Mouse (Mus musculus): ENCODE data around the gene Lrrc18.

Gene Lrrc18

GRCm38 (mm10) chr14:32991082-32991481 is at the start of gene Lrrc18:
Gene Lrrc18, plus strand, starts transcription at chr14:32991382.
- DNase-seq (ENCODE audit: extremely low spot score) = no peak

DNA sequence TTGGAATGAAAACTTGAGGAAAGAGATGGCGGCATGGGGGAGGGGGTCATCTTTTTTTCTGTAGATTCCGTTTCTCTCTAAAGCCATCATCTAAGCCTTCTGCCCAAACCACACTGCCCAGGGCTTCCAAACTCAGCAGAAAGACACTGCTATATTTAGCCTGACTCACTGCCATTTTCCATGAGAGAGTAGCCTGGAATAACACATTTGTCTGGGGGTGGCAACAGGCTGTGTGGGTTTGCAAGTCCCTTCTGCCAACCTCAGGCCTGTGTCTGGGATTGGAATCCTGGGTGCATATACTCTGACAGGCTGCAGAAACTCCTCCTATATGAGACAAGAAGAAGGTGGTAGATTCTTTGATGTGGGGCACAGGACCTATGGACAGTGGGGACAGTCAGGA is 43.7 kb upstream of the Lrrc18 start:
- no peak for DNase-seq (ENCODE audit: extremely low spot score)

DNA sequence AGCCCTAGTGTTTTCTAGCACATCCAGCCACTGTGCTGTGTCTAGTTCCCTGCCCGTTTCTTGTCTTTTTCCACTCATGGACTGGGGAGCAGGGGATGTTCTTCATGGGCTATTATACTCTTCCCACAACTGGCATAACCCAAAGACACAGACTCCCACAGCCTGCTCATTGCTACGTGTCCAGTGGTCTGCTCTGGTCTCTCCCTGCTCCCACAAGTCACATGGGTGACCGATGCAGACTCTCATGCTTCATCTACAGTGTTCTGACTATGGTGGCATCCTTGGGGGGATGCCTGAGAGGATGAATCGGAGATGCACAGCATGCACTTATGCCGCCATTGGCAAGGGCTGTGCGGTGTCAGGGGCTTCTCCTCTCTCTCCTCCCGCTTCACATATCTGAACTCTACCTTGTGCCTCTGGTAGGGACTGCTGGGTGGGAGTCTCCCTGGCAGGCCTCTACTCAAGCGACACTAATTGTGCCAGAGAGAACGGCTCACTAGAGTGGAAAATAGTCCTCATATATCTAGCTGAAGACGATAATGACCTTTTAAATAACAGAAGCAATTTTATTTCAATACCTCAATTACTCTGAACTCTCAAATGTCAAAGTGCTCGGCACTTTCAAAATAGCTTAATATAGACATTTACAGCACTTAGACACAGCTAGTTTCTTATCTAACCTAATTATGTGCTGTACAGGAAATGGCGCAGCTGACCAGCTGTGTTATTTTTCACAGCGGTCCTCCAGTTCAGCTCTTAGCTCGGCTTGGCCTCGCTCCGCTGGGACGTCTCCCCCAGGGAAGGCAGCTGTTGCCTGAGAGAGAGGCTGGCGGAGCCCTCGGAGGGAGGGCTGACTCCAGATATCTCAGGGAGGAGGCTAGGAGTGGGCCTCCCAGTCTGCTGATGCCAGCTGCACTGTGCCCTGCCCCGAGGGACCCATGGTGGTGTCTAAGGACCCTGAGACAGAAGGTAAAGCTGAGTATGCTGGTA is 40.6 kb upstream of the Lrrc18 start:
- DNase-seq (ENCODE audit: extremely low spot score) = no peak

DNA sequence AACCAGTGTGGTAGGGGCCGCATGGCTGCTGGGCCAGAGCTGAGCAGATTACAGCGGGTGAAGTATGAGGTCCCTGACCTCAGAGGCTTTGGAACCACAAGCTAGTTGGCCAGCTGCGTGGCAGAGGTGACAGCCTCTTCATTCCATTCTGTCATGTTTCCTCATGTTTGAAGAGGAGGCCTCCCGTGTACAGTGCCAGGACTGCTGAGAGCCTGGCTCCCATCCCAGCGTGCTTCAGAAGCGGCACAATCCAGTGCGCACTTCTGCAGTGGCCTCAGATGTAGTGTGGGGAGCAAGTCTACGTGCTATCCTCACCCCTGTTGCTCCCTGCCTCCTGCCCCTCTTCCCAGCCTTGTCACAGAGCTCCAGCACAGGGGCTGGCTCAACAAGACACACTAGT is 34.7 kb upstream of the Lrrc18 start:
- DNase-seq (ENCODE audit: extremely low spot score) = no peak

- no peak for DNase-seq (ENCODE audit: extremely low spot score)
Measured at GRCm38 (mm10) chr14:32958671-32959070, 32.5 kb upstream of the Lrrc18 start.

DNA sequence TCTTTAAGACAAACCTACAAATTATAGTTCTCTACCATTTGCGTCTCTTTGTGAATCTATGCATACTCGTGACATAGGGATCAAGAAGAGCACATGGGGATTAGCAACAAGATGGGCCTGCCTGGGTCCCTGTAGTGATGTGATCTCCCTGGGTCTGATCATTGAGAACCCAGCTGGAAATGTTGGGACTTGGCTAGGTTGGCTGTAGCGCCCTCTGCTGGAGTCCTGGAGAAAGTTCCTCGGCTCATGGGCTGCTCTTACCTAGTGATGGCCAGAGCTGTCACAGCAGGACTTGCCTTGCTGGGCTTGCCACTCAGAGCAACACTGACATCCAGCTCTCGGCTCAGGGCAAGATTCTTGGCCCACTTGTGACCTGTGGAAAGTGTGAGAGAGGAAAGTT is 30.7 kb upstream of the Lrrc18 start:
- DNase-seq (ENCODE audit: extremely low spot score) = peak; percentile 62

GRCm38 (mm10) chr14:32964742-32965141 is 26.4 kb upstream of the Lrrc18 start:
- no peak for DNase-seq (ENCODE audit: extremely low spot score)

- DNase-seq (ENCODE audit: extremely low spot score) = no peak
Measured at GRCm38 (mm10) chr14:32970700-32971099, 20.5 kb upstream of the Lrrc18 start.

DNA sequence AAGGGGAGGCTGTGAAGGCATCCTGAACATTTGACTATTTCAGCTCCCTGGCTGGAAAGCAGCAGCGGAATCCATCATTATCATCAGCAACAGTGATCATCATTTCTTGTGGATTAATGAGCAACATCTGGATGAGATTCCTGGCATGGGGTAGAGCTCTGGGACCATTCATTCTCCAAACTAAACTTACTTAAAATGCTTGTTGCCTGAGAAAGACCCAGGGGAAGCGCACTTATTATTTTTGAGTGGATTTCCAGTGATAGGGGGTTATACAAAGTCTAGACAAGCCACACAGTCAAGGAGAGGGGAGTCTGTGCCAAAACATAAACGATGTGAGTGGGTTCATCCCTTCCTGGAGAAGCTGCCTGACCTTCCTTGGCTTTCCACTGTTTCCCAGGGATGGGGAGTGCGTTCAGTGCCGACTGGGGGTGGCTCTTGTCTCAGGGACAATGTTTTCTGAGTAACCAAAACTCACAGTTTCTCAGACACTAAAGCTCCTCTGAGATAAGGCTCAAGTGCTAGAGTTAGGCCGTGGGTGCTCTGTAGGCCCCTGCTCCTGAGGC is 6.9 kb upstream of the Lrrc18 start:
- no peak for DNase-seq (ENCODE audit: extremely low spot score)

DNA sequence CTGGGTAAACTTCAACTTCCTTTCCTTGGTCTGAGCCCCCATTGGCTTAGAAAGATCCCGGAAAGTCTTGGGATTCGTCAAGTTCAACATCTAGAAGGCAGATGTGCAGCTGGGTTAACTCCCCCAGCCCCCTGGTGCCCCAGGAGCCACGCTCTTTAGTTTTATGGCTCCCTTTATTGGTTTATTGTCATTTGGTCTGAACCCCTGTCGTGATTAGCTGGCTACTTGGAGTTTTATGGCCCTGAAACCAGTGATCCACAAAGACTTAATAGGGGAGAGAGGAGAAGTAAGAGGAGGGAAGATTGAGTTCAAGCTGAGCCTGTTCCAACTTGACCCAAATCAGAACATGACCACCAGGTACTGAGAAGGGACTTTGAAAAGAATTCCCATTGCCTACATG is 4.5 kb upstream of the Lrrc18 start:
- DNase-seq (ENCODE audit: extremely low spot score) = no peak

- peak; percentile 58 for DNase-seq (ENCODE audit: extremely low spot score)
Measured at GRCm38 (mm10) chr14:32994954-32995636, 3.9 kb downstream of the Lrrc18 start.

DNA sequence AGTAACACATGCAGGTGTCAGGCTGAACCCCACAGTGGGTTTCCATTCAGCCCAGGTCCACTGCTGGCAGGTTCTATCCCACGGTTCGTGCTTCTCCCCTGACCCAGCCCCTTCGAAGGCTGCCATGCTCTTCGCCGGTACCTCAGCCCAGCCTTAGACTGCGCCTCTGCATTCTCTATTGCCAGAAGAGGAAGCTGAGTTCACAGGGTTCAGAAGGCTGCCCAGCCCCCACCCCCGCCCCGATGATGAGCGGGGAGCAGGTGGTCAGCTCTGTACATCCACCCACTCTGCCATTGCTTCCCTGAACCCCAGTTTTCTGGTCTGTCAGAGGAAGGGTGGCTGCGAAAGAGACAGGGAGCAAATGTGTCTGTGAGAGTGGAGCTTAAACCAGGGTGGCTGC is 8.3 kb downstream of the Lrrc18 start:
- no peak for DNase-seq (ENCODE audit: extremely low spot score)

DNA sequence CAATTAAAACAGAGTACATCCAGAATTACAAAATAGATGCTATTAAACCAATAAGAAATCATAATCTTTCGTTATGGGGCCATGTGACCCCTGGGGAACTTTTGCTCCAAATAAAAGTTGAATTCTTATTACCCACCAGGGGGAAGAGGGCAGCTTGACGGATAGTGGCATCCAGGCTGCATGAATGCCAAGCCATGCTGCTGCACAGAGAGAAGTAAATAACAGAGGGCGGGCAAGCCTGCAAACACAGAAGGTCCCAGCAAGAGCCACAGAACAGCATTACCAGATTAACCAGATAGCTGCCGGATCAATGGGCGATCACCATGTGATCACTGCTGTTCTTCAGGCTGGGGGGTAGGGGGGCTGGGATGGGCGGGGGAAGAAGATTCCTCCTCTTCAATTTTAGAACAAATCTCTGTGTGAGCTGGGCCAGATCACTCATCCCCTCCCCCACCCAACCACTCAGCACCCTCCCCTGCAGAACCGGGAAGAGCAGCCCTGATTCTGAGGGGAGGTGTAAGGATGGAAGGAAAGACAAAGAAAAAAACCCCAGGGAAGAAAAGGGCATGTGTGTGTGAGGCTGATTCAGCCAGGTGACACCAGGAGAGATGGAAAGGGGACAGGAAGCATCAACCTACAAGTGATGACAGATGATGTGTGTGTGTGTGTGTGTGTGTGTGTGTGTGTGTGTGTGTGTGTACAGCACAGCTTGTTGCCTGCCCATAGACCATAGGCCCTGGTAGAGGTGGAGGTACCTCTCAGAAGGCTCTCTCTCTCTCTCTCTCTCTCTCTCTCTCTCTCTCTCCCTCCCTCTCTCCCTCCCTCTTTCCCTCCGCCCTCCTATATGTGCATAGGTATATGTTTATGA is 9.2 kb downstream of the Lrrc18 start:
- DNase-seq (ENCODE audit: extremely low spot score) = no peak

GRCm38 (mm10) chr14:33005114-33005513 is 13.9 kb downstream of the Lrrc18 start:
- no peak for DNase-seq (ENCODE audit: extremely low spot score)

- DNase-seq (ENCODE audit: extremely low spot score) = no peak
Measured at GRCm38 (mm10) chr14:33007638-33008037, 16.5 kb downstream of the Lrrc18 start.

GRCm38 (mm10) chr14:33019050-33019449 is 27.9 kb downstream of the Lrrc18 start:
- DNase-seq (ENCODE audit: extremely low spot score) = no peak

DNA sequence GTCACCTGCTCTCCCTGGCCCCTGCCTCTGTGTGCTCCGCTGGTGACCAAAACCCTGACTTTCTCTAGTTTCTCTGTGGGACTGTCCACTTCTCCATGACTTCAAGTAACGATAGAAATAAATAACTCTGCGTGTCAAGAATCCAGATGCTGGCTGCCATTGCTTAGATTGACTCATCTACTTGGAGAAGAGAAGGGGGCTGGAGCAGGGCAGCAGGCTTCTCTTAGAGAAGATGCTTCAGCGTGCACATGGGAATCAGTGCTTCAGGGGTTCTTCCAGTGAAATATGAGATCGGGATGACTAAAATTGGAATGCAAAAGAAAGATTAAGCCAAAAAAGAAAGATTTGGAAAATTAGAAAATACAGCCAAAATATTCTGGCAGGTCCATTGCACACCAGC is 28.4 kb downstream of the Lrrc18 start:
- no peak for DNase-seq (ENCODE audit: extremely low spot score)

DNA sequence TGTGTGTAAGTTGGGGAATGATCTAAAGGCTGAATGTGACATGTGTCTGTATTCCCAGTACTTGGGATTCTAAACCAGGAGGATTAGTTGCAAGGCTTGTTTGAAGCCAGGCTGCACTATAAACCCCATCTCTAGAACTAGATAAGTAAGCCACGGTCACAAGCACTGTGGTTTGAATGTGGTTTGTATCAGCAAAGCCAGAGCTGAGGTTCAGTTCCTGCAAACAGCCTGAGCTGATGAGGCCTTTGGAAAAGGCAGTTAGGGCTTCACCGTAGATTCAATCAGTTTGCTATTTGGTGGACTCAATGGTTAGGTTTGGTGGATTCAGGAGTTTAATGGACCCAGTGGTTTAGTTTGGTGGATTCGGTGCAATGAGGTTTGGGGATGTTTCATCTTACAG is 39.7 kb downstream of the Lrrc18 start:
- no peak for DNase-seq (ENCODE audit: extremely low spot score)

GRCm38 (mm10) chr14:33033424-33033823 is 42.2 kb downstream of the Lrrc18 start:
- peak; percentile 26 for DNase-seq (ENCODE audit: extremely low spot score)

DNA sequence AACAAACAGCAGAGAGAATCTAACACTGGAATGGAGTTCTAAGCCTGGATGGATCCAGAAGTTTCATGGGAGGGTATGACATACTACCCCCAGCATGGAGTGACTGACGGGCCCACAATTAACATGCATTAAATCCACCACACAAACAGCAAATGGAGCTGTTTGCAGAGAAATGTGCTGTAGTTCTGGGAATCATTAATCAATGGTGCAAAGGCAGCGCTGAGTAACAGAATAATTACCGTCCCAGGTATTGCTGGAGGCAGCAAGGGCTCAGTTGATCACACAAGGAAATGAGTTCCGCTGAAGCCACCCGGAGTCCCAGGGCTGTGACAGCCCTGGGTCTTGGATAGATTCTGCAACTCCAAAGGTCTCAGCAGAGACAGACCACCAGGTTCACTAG is 44.2 kb downstream of the Lrrc18 start:
- DNase-seq (ENCODE audit: extremely low spot score) = no peak

DNA sequence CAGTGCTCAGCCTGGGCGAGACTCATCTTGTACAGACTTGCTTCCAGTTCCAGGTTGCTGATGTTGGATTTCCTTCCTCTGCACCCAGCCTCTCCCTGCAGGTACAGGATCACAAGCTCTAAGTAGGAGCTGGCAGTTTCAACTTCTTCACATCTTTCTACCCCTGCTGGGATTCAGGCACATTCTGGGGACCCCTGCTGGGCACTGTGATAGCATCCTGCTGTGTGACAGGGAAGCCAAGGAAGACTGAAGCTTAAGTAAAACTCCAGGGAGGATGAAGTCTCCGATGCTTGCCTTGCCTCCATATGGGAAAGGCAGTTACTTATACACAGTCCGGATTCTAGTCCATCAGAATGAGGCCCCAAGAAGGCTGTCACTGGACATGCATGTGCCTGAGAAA is 45.6 kb downstream of the Lrrc18 start:
- DNase-seq (ENCODE audit: extremely low spot score) = no peak

GRCm38 (mm10) chr14:33045217-33045616 is 54.0 kb downstream of the Lrrc18 start:
- DNase-seq (ENCODE audit: extremely low spot score) = no peak

Data from embryo, embryonic 9.5 days (tissue).